Mouse (Mus musculus) c-Kit-positive CD71-positive TER-119-positive erythroid progenitor cells, embryonic 14.5 days (primary cell): Measurements from ENCODE around the gene Cox10.
A peak's percentile ranks its signal among the peaks of the same experiment; 100 is the strongest.

Experiments
- DNase-seq: peaks from one replicate; pipeline ENCODE4 v3.0.0-alpha.2; 2013; ENCODE audit warnings: low spot score

Gene Cox10

GRCm38 (mm10) chr11:64045041-64045440 is 34.2 kb downstream of the Cox10 start:
- no peak for DNase-seq

GRCm38 (mm10) chr11:64044024-64044423 is 35.2 kb downstream of the Cox10 start:
- no peak for DNase-seq

- DNase-seq = no peak
Measured at GRCm38 (mm10) chr11:64041281-64041680, 38.0 kb downstream of the Cox10 start.

GRCm38 (mm10) chr11:64039600-64039999 is 39.7 kb downstream of the Cox10 start:
- no peak for DNase-seq

GRCm38 (mm10) chr11:64037471-64038125 is 41.7 kb downstream of the Cox10 start:
- no peak for DNase-seq

GRCm38 (mm10) chr11:64036306-64036705 is 43.0 kb downstream of the Cox10 start:
- DNase-seq = no peak

GRCm38 (mm10) chr11:64035709-64036108 is 43.6 kb downstream of the Cox10 start:
- DNase-seq = no peak

GRCm38 (mm10) chr11:64034686-64035085 is 44.6 kb downstream of the Cox10 start:
- DNase-seq = no peak

GRCm38 (mm10) chr11:64027423-64027822 is 51.8 kb downstream of the Cox10 start:
- no peak for DNase-seq

- no peak for DNase-seq
Measured at GRCm38 (mm10) chr11:64025843-64026242, 53.4 kb downstream of the Cox10 start.

GRCm38 (mm10) chr11:64024575-64024974 is 54.7 kb downstream of the Cox10 start:
- DNase-seq = no peak

GRCm38 (mm10) chr11:64023380-64023981 is 55.8 kb downstream of the Cox10 start:
- DNase-seq = no peak

GRCm38 (mm10) chr11:64022403-64023047 is 56.7 kb downstream of the Cox10 start:
- no peak for DNase-seq

GRCm38 (mm10) chr11:64019235-64019634 is 60.0 kb downstream of the Cox10 start:
- DNase-seq = no peak

- DNase-seq = no peak
Measured at GRCm38 (mm10) chr11:64018165-64018564, 61.1 kb downstream of the Cox10 start.

- DNase-seq = no peak
Measured at GRCm38 (mm10) chr11:64015309-64015708, 64.0 kb downstream of the Cox10 start.

GRCm38 (mm10) chr11:64010724-64011496 is 68.4 kb downstream of the Cox10 start:
- peak; percentile 66 for DNase-seq

- no peak for DNase-seq
Measured at GRCm38 (mm10) chr11:64004152-64004551, 75.1 kb downstream of the Cox10 start.

GRCm38 (mm10) chr11:64003484-64003883 is 75.8 kb downstream of the Cox10 start:
- peak; percentile 15 for DNase-seq

GRCm38 (mm10) chr11:64002629-64003028 is 76.6 kb downstream of the Cox10 start:
- DNase-seq = peak; percentile 25

GRCm38 (mm10) chr11:64001111-64001510 is 78.2 kb downstream of the Cox10 start:
- DNase-seq = no peak

- DNase-seq = no peak
Measured at GRCm38 (mm10) chr11:64000200-64000794, 79.0 kb downstream of the Cox10 start.
